Mouse (Mus musculus): ENCODE data around the gene Rab19. TPM values are rescaled to one million over a fixed set of nuclear protein-coding genes. Genes with fewer than 3 reads are reported as not detected.
A peak's percentile ranks its signal among the peaks of the same experiment; 100 is the strongest.
"Not testable (repeated sequence)": the region's sequence is repeated elsewhere in the genome, so short reads cannot be mapped to it uniquely, and the experiment has no call there.

Rab19 gene
- total RNA-seq, 2 experiments from 2014 or later, result not detected

DNA sequence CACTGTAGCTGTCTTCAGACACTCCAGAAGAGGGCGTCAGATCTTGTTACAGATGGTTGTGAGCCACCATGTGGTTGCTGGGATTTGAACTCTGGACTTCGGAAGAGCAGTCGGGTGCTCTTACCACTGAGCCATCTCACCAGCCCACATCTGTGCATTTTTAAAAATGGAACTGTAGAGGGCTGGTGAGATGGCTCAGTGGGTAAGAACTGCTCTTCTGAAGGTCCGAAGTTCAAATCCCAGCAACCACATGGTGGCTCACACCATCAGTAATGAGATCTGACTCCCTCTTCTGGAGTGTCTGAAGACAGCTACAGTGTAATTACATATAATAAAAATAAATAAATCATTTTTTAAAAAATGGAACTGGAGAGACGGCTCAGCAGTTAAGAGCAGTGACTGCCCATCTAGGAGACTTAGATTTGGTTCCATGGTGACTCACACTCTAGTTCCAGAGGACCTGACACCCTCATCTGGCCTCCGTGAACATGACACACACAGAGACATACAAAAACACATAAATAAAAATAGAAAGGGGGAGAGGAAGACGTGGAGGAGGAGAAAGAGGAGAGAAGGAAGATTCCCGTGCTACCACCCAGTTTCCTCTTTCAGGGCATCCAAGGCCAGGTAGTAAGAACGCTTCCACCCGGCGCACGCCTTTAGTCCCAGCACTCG, 2.7 kb upstream of the Rab19 start:
- intact Hi-C loops (cut with DNase I); DNase-seq: not testable (repeated sequence)

DNA sequence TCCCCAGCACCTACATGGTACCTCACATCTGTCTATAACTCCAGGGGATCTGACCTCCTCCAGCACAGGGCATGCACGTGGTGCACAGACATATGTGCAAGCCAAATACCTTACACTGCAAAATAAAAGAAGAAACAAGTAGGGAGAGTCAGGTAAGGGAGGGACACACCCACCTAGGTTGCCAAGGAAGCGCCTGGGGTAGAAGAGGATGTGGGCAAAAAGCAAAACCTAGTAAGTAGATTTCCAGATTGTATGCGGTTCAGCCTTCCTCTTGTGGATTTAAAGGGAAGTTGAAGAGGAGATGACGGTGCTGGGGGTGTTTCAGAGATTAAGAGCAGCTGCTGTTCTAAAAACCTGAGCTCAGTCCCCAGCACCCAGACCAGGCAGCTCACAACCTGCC, 1.8 kb upstream of the Rab19 start:
- intact Hi-C loops (cut with DNase I), result no loop called here
- DNase-seq, result no peak

- no peak for DNase-seq
- intact Hi-C loops (cut with DNase I), result no loop called here
Measured at GRCm38 (mm10) chr6:39379749-39380148, 1.2 kb upstream of the Rab19 start.

DNA sequence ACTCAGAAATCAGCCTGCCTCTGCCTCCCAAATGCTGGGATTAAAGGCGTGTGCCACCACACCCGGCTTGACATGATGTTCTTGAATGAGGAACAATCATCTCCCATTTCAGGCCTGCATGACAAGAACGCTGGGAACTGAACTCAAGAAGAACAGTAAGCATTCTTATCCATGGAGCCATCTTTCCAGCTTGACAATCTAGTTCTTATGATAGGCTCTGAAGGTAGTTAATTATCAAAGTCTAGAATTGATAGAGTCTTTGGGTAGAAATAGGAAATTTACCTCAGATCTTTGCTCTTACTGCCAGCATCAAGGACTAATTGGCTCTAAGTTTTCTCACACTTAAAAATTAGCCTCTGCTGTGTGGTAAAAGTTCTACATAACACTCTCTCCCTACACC, 699 bp upstream of the Rab19 start:
- intact Hi-C loops (cut with DNase I), result no loop called here
- no peak for DNase-seq

GRCm38 (mm10) chr6:39389988-39390387, 9.0 kb downstream of the Rab19 start:
- no peak for DNase-seq
- intact Hi-C loops (cut with DNase I), result no loop called here

DNA sequence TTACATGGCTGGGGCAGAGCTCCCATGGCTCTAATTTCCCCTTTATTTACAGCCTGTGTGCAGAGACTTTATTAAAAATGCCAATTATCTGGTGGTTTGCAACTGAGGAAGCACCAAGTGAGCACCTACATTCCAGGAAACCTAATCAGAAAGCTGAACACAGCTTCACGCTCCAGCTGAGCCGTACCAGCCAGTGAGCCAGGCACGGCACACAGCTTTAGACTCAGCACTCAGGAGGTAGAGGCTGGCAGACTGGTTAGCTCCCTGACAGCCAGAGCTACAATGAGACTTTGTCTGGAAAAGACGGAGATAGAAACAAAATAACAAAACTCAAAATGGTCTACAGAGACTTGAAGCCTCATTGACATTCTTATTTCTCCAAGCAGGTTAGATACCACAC, 14.5 kb downstream of the Rab19 start:
- intact Hi-C loops (cut with DNase I), result no loop called here
- no peak for DNase-seq

DNA sequence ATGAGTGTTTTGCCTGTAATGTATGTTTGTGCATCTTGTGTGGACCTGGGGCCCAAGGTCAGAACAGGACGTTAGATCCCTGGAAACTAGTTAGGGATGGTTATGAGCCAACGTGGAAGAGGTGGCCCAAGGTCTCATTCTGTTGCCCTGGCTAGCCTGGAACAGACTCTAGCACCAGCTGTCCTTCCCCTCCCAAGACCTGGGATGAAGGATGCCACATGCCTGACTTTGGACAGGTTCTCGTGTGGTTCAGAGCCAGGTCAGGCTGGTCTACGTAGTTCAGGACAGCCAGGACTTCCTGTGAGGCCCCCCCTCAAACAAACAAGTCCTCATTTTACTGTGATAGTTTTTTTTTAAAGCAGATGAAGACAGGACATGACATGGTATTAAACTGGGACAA, 14.9 kb downstream of the Rab19 start:
- intact Hi-C loops (cut with DNase I), result no loop called here
- no peak for DNase-seq

DNA sequence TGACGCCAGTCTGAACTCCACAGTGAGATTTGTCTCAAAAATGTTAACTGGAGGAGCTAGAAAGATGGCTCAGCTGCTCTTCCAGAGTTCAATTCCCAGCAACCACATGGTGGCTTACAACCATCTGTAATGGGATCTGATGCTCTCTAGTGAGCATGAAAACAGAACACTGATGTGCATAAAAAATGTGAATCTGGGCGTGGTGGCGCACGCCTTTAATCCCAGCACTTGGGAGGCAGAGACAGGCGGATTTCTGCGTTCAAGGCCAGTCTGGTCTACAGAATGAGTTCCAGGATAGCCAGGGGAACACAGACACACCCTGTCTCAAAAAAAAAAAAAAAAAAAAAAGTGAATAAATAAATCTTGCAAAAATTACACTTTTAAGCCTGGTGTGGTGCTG, 16.1 kb downstream of the Rab19 start:
- intact Hi-C loops (cut with DNase I), result no loop called here
- DNase-seq, result no peak

DNA sequence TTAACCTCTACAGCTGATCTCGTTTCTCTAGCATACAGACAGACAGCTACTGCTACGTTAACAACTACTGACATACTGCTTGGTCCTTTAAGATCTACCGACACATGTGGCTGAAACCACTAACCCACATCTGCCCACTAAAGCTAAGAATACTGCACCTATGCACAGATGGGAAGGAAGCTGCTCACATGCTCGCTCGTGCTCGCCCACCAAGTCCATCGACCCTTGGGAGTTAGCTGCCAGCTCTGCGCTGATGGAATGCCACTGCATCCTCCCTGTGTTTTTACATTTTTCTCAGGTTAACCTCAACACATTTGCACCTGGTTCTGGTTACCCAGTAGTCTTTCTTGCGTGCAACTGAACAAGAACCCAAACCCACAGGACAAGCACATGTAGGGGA, 17.4 kb downstream of the Rab19 start:
- DNase-seq, result no peak
- intact Hi-C loops (cut with DNase I), result no loop called here

GRCm38 (mm10) chr6:39400343-39400742, 19.4 kb downstream of the Rab19 start:
- no peak for DNase-seq
- intact Hi-C loops (cut with DNase I), result no loop called here

GRCm38 (mm10) chr6:39403136-39403535, 22.2 kb downstream of the Rab19 start:
- intact Hi-C loops (cut with DNase I), result no loop called here
- DNase-seq, result no peak

DNA sequence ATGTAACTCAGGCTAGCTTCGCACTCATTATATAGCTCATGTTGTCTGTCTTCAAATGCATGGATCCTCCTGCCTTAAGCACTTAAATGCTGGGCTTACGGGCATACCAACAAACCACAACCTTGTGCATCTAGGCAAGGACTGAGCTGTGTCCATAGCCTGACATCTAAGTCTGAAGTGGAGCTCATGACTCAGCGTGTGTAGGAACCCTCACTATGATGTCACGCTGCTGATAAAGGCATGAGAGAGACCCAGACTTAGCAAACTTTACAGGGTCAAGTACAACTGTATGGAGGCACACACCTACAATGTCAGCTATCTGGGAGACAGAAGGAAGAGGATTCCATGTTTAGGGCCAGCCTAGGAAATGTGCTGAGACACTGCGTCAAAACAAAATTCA, 25.5 kb downstream of the Rab19 start:
- intact Hi-C loops (cut with DNase I), result no loop called here
- DNase-seq, result no peak

GRCm38 (mm10) chr6:39414106-39414505, 33.1 kb downstream of the Rab19 start:
- DNase-seq, result no peak
- intact Hi-C loops (cut with DNase I), result no loop called here

DNA sequence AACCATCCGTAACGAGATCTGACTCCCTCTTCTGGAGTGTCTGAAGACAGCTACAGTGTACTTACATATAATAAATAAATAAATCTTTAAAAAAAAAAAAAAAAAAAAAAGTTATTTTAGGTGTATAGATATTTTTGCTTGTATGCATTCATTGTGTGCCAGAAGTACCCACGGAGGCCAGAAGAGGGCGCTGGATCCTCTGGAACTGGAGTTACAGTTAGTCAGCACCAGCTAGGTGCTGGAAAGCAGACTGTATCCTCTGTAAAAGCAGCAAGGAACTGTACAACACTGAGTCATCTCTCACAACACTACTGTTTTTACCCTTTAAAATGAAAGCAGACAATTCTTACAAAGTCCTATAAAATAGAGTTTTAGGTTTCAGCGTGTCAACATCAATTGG, 34.8 kb downstream of the Rab19 start:
- DNase-seq, result peak; percentile 67
- intact Hi-C loops (cut with DNase I), result no loop called here

- intact Hi-C loops (cut with DNase I), result not testable (repeated sequence)
Measured at GRCm38 (mm10) chr6:39416654-39417053, 35.7 kb downstream of the Rab19 start.

GRCm38 (mm10) chr6:39419386-39419850, 38.4 kb downstream of the Rab19 start:
- intact Hi-C loops (cut with DNase I), result no loop called here
- no peak for DNase-seq

More at GRCm38 (mm10) chr6:39416654-39417053, 35.7 kb downstream of the Rab19 start:
- not testable (repeated sequence) for DNase-seq

DNA sequence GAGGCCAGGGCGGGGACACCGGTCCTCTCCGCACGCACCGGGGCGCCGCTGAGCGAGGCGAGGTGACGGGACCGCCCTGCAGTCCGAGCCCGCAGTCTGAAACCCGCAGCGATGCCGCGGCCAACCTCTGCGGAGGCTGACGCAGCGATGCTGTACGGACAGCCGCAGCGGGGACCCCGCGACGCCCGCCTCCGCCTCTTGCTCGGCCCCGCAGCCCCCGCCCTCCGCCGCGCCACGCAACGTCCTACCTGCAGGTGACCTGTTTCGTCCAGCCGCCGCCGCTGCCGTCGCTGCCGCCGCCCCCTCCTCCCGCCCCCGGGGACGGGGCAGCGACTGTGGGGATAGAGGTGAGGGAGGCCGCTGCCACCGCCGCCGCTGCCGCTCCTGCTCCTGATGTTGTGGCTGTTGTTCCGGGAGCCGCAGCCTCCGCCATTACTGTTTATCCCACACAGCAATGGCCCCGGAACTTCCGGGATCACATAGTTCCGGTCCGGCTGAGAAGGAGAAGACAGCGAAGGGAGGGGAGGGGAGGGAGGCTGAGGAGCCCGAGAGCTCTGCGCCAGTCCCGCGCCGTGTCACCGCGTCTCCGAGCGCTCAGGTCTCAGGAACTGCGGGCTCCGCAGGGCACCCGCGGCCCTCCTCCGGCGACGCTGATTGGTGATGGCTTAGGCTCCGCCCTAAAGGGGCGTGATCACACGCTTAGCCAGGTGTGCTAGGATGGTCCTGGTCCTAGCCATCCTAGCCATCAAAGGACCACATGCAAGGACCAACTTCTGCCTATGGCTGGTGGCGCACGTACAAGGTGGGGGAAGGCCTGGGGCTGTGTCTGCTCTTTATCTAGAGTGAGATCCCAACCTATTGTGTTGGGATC, 39.1 kb downstream of the Rab19 start, which contains the start of gene Mkrn1:
Gene Mkrn1 (minus strand): TSS at position 612 of the 871 bp plus-strand sequence.
- DNase-seq, result peak; percentile 80
- intact Hi-C loops (cut with DNase I), result no loop called here

DNA sequence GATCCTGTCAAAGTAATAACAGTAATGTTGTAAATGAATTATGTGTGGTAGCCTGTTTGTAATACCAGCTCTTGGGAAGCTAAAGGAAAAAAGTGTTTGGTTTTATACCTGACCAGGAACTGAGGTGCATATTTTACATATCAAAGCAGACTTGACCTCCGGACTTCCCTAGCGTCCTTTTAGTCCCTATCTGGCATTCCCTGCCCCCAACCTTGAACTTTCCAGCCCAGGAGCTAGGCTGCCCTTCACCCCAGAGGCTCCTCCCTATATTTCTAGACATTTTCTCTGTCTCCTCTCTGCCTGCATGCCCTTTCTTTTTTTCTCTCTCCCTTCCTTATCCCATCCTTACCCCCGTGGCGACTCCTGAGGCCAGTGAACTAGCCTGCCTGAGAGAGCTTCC, 39.9 kb downstream of the Rab19 start:
- no peak for DNase-seq
- intact Hi-C loops (cut with DNase I), result no loop called here

GRCm38 (mm10) chr6:39423130-39423551, 42.2 kb downstream of the Rab19 start:
- no peak for DNase-seq
- intact Hi-C loops (cut with DNase I), result no loop called here

DNA sequence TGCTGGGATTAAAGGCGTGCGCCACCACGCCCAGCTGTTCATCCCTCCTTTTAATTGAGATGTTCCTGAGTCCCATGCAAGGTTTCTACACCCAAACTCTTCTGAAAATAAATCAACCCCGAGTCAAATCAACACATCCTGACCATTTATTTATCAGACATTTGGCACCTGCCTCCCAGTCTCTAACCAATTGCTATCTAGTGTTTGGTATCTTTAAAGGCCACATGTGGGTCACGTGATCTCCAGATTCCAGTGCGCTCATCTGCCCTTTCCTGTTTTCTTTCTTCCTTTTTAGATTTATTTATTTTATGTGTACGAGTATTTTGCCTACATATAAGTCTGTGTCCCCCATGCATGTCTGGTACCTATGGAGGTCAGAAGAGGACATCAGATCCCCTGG, 42.7 kb downstream of the Rab19 start:
- intact Hi-C loops (cut with DNase I), result no loop called here
- DNase-seq, result no peak

- DNase-seq, result no peak
- intact Hi-C loops (cut with DNase I), result no loop called here
Measured at GRCm38 (mm10) chr6:39425181-39425580, 44.2 kb downstream of the Rab19 start.

DNA sequence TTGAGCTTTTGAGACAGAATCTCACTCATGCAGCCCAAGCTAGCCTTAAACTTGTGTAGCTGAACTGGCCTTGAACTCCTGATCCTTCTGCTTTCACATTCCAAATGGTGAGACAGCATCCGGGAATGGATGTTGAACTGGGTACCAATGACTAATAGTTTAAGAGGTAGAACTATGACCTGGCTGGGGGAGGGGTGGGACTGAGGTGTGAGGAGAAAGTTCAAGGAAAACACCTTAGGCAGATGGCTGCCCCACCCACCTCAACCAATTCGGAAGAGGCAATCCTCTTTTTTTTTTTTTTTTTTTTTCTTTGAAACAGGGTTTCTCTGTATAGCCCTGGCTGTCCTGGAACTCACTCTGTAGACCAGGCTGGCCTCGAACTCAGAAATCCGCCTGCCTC, 45.8 kb downstream of the Rab19 start:
- intact Hi-C loops (cut with DNase I), result no loop called here
- DNase-seq, result no peak

Measured in left cerebral cortex, postnatal 4 days (tissue).